Mouse (Mus musculus): Measurements from ENCODE around the gene Pla2g1b. TPM values are rescaled to one million over a fixed set of nuclear protein-coding genes. Genes with fewer than 3 reads are reported as not detected.

The Pla2g1b gene
- total and polyA plus RNA-seq, 2 experiments from 2014 or later: not detected

GRCm38 (mm10) chr5:115483947-115484920, 18.2 kb downstream of the Pla2g1b start, which contains the start of gene Sirt4:
Gene Sirt4, minus strand, starts transcription at chr5:115484725.
- Histone ChIP-seq H3K4me2 (ENCODE audit: low read depth, low read length, poor library complexity, severe bottlenecking) (peak within 1 kb of the TSS; percentile 65), H3K4me1 (ENCODE audit: insufficient read depth, low read length) (peaks cover 13% of the 10 kb centered on the region; the same call in 1 of the 2 replicates), H3K27me3 (ENCODE audit: insufficient read depth, low read length) (no peaks in the 10 kb centered on the region), H3K4me3 (ENCODE audit: low read depth, low read length) (peak within 1 kb of the TSS; percentile 44), H3K9me3 (ENCODE audit: low read length) (no peaks in the 10 kb centered on the region), H3K27ac (ENCODE audit: low read depth, low read length) (peak within 1 kb of the TSS; percentile 85), H3K9ac (replicated peaks; ENCODE audit: low read length, poor library complexity, severe bottlenecking) (peak within 1 kb of the TSS; percentile 63), H3K36me3 (ENCODE audit: insufficient read depth, low read length) (0 out of 2 replicates have a peak, but pooled peaks cover 2% of the 10 kb centered on the region)
- peak; percentile 86 for ATAC-seq (ENCODE audit: low FRiP score)
- no peak for TF ChIP-seq CTCF (IDR thresholded peaks at IDR 0.05)
- 6% methylated on average over 30 of the region's 30 CpGs for WGBS
- peak; percentile 99 for DNase-seq (ENCODE audit: low spot score)

- 75% methylated on average over 5 of the region's 5 CpGs for WGBS
- ATAC-seq (ENCODE audit: low FRiP score) (no peak), DNase-seq (ENCODE audit: low spot score) (no peak)
- Histone ChIP-seq H3K9me3 (ENCODE audit: low read length) (no peaks in the 10 kb centered on the region), H3K4me2 (ENCODE audit: low read depth, low read length, poor library complexity, severe bottlenecking) (peak overlapping the region; percentile 65), H3K27ac (ENCODE audit: low read depth, low read length) (peak overlapping the region; percentile 85), H3K4me3 (ENCODE audit: low read depth, low read length) (peak overlapping the region; percentile 44), H3K9ac (replicated peaks; ENCODE audit: low read length, poor library complexity, severe bottlenecking) (peak overlapping the region; percentile 63), H3K4me1 (ENCODE audit: insufficient read depth, low read length) (peaks cover 13% of the 10 kb centered on the region; the same call in 1 of the 2 replicates), H3K36me3 (ENCODE audit: insufficient read depth, low read length) (0 out of 2 replicates have a peak, but pooled peaks cover 2% of the 10 kb centered on the region), H3K27me3 (ENCODE audit: insufficient read depth, low read length) (no peaks in the 10 kb centered on the region)
- no peak for TF ChIP-seq CTCF (IDR thresholded peaks at IDR 0.05)
Measured at GRCm38 (mm10) chr5:115484996-115485395, 18.9 kb downstream of the Pla2g1b start.

- H3K4me1 ChIP-seq (ENCODE audit: insufficient read depth, low read length): peaks cover 10% of the 10 kb centered on the region; the same call in 1 of the 2 replicates
- TF ChIP-seq CTCF (IDR thresholded peaks at IDR 0.05): no peak
- H3K27ac ChIP-seq (ENCODE audit: low read depth, low read length): no peak overlapping the region
- WGBS: 86% methylated on average over 18 of the region's 18 CpGs
- no peak overlapping the region for H3K4me3 ChIP-seq (ENCODE audit: low read depth, low read length)
- no peak overlapping the region for H3K4me2 ChIP-seq (ENCODE audit: low read depth, low read length, poor library complexity, severe bottlenecking)
- no peaks in the 10 kb centered on the region for H3K27me3 ChIP-seq (ENCODE audit: insufficient read depth, low read length)
- DNase-seq (ENCODE audit: low spot score) (no peak), ATAC-seq (ENCODE audit: low FRiP score) (no peak)
- no peaks in the 10 kb centered on the region for H3K9me3 ChIP-seq (ENCODE audit: low read length)
- H3K36me3 ChIP-seq (ENCODE audit: insufficient read depth, low read length): no peaks in the 10 kb centered on the region
- H3K9ac ChIP-seq (replicated peaks; ENCODE audit: low read length, poor library complexity, severe bottlenecking): no peak overlapping the region
Measured at GRCm38 (mm10) chr5:115485489-115486205, 19.6 kb downstream of the Pla2g1b start.

GRCm38 (mm10) chr5:115486726-115487125, 20.7 kb downstream of the Pla2g1b start:
- no peaks in the 10 kb centered on the region for H3K9me3 ChIP-seq (ENCODE audit: low read length)
- peaks cover 11% of the 10 kb centered on the region; the same call in 1 of the 2 replicates for H3K4me1 ChIP-seq (ENCODE audit: insufficient read depth, low read length)
- ATAC-seq (ENCODE audit: low FRiP score): no peak
- no peak overlapping the region for H3K27ac ChIP-seq (ENCODE audit: low read depth, low read length)
- no peak overlapping the region for H3K4me3 ChIP-seq (ENCODE audit: low read depth, low read length)
- H3K27me3 ChIP-seq (ENCODE audit: insufficient read depth, low read length): no peaks in the 10 kb centered on the region
- no peak for DNase-seq (ENCODE audit: low spot score)
- no peak overlapping the region for H3K9ac ChIP-seq (replicated peaks; ENCODE audit: low read length, poor library complexity, severe bottlenecking)
- TF ChIP-seq CTCF (IDR thresholded peaks at IDR 0.05): no peak
- WGBS: 46% methylated on average over 4 of the region's 4 CpGs
- H3K36me3 ChIP-seq (ENCODE audit: insufficient read depth, low read length): no peaks in the 10 kb centered on the region
- H3K4me2 ChIP-seq (ENCODE audit: low read depth, low read length, poor library complexity, severe bottlenecking): no peak overlapping the region

GRCm38 (mm10) chr5:115487353-115487752, 21.3 kb downstream of the Pla2g1b start:
- TF ChIP-seq CTCF (IDR thresholded peaks at IDR 0.05): no peak
- Histone ChIP-seq H3K27ac (ENCODE audit: low read depth, low read length) (no peak overlapping the region), H3K4me2 (ENCODE audit: low read depth, low read length, poor library complexity, severe bottlenecking) (no peak overlapping the region), H3K4me1 (ENCODE audit: insufficient read depth, low read length) (peaks cover 14% of the 10 kb centered on the region; the same call in 1 of the 2 replicates), H3K9me3 (ENCODE audit: low read length) (no peaks in the 10 kb centered on the region), H3K4me3 (ENCODE audit: low read depth, low read length) (no peak overlapping the region), H3K36me3 (ENCODE audit: insufficient read depth, low read length) (no peaks in the 10 kb centered on the region), H3K27me3 (ENCODE audit: insufficient read depth, low read length) (no peaks in the 10 kb centered on the region), H3K9ac (replicated peaks; ENCODE audit: low read length, poor library complexity, severe bottlenecking) (no peak overlapping the region)
- DNase-seq (ENCODE audit: low spot score) (no peak), ATAC-seq (ENCODE audit: low FRiP score) (no peak)
- WGBS: 78% methylated on average over 8 of the region's 8 CpGs
